Mouse (Mus musculus) forebrain, embryonic 16.5 days (tissue): ENCODE measurements around the gene Polr2i. TPM values are rescaled to one million over a fixed set of nuclear protein-coding genes. Genes with fewer than 3 reads are reported as not detected.
A peak's percentile ranks its signal among the peaks of the same experiment; 100 is the strongest.

ENCODE experiments used
- ATAC-seq: fragments of 200-750 bp; cut with Nextera tagmentation; 2 replicates; pipeline ENCODE4 v1.8.0; 2017; ENCODE audit warnings: mild to moderate bottlenecking, moderate library complexity
- H3K27ac ChIP-seq: fragments of 300-500 bp; sonication (generic); 2 replicates; pipeline ENCODE4 v1.5.1; 2014; ENCODE audit warnings: low read length, control low read depth
- H3K27me3 ChIP-seq: fragments of 300-500 bp; sonication (generic); replicated peaks from 2 replicates; pipeline ENCODE4 v1.6.1; 2014; ENCODE audit warnings: low read length; ENCODE audit not compliant: control insufficient read depth, insufficient read depth
- H3K36me3 ChIP-seq: fragments of 300-500 bp; sonication (generic); 2 replicates; pipeline ENCODE4 v1.6.1; 2014; ENCODE audit not compliant: control insufficient read depth, insufficient read depth
- H3K4me1 ChIP-seq: fragments of 300-500 bp; sonication (generic); replicated peaks from 2 replicates; pipeline ENCODE4 v1.6.1; 2014; ENCODE audit warnings: low read length; ENCODE audit not compliant: control insufficient read depth, insufficient read depth
- H3K4me2 ChIP-seq: fragments of 300-500 bp; sonication (generic); 2 replicates; pipeline ENCODE4 v1.6.1; 2014; ENCODE audit warnings: mild to moderate bottlenecking, low read length, control low read depth
- H3K4me3 ChIP-seq: fragments of 300-500 bp; sonication (generic); replicated peaks from 2 replicates; pipeline ENCODE4 v1.5.1; 2014; ENCODE audit warnings: mild to moderate bottlenecking, low read length, control low read depth
- H3K9ac ChIP-seq: fragments of 300-500 bp; sonication (generic); replicated peaks from 2 replicates; pipeline ENCODE4 v1.6.1; 2014; ENCODE audit warnings: low read depth, low read length, control low read depth
- H3K9me3 ChIP-seq: fragments of 300-500 bp; sonication (generic); 2 replicates; pipeline ENCODE4 v1.6.1; 2016; ENCODE audit warnings: low read length; ENCODE audit not compliant: control insufficient read depth
- WGBS: fragments of 180-500 bp; shearing (Covaris S2); extraction: QIAGEN DNeasy Blood & Tissue Kit; methylation state at CpG from one replicate; pipeline ENCODE4 v1.1.7; 2014; 5-methylcytosine and 5-hydroxymethylcytosine counted together
- polyA plus RNA-seq: library from polyadenylated mRNA; unstranded; fragments of >200 nt; fragmentation: Nextera tagmentation; extraction: Ambion mirVana; gene quantifications from 2 replicates; pipeline ENCODE4 v1.2.1, GENCODE M21; 2015

Gene Polr2i
- polyA plus RNA-seq, 1 experiment from 2014 or later: 165 TPM

GRCm38 (mm10) chr7:30269641-30270040, 37.9 kb downstream of the Polr2i start:
- no peaks in the 10 kb centered on the region for H3K36me3 ChIP-seq
- no peak overlapping the region for H3K4me2 ChIP-seq
- no peak overlapping the region for H3K27ac ChIP-seq
- H3K27me3 ChIP-seq: no peaks in the 10 kb centered on the region
- no peak overlapping the region for H3K9ac ChIP-seq
- ATAC-seq: no peak
- H3K9me3 ChIP-seq: no peaks in the 10 kb centered on the region
- no peaks in the 10 kb centered on the region for H3K4me1 ChIP-seq
- no peak overlapping the region for H3K4me3 ChIP-seq
- 86% methylated on average over 4 of the region's 4 CpGs for WGBS

- 86% methylated on average over 6 of the region's 6 CpGs for WGBS
- Histone ChIP-seq H3K4me2 (no peak overlapping the region), H3K36me3 (no peaks in the 10 kb centered on the region), H3K9ac (no peak overlapping the region), H3K9me3 (no peaks in the 10 kb centered on the region), H3K27me3 (no peaks in the 10 kb centered on the region), H3K4me3 (no peak overlapping the region), H3K4me1 (peaks cover 3% of the 10 kb centered on the region), H3K27ac (no peak overlapping the region)
- ATAC-seq: no peak
Measured at GRCm38 (mm10) chr7:30274383-30274782, 42.6 kb downstream of the Polr2i start.

GRCm38 (mm10) chr7:30278911-30279310, 47.2 kb downstream of the Polr2i start:
- peak overlapping the region; percentile 4; the same call in 1 of the 2 replicates for H3K4me3 ChIP-seq
- WGBS: 65% methylated on average over 2 of the region's 2 CpGs

GRCm38 (mm10) chr7:30279536-30279935, 47.8 kb downstream of the Polr2i start:
- Histone ChIP-seq H3K27me3 (no peaks in the 10 kb centered on the region), H3K9ac (no peak overlapping the region; the same call in 1 of the 2 replicates), H3K4me1 (peaks cover 10% of the 10 kb centered on the region), H3K9me3 (no peaks in the 10 kb centered on the region), H3K36me3 (no peaks in the 10 kb centered on the region), H3K4me3 (peak overlapping the region; percentile 81), H3K27ac (no peak overlapping the region), H3K4me2 (peak overlapping the region; percentile 98)
- 0% methylated on average over 6 of the region's 6 CpGs for WGBS
- ATAC-seq: no peak

More at GRCm38 (mm10) chr7:30278911-30279310, 47.2 kb downstream of the Polr2i start:
- Histone ChIP-seq H3K4me1 (peaks cover 10% of the 10 kb centered on the region), H3K4me2 (no peak overlapping the region; the same call in 1 of the 2 replicates), H3K9ac (no peak overlapping the region), H3K9me3 (no peaks in the 10 kb centered on the region), H3K27me3 (no peaks in the 10 kb centered on the region), H3K27ac (no peak overlapping the region), H3K36me3 (no peaks in the 10 kb centered on the region)
- ATAC-seq: no peak

GRCm38 (mm10) chr7:30279951-30280669, 48.4 kb downstream of the Polr2i start, which contains the start of the genes Thap8 and Wdr62:
TSS of gene Thap8 (plus strand) at chr7:30280094.
TSS of gene Wdr62 (minus strand) at chr7:30280419.
- H3K27me3 ChIP-seq: no peaks in the 10 kb centered on the region
- no peaks in the 10 kb centered on the region for H3K36me3 ChIP-seq
- peak within 1 kb of the TSS; percentile 68 for H3K9ac ChIP-seq
- peak within 1 kb of the TSS; percentile 98 for H3K4me2 ChIP-seq
- H3K4me3 ChIP-seq: peak within 1 kb of the TSS; percentile 81
- peak; percentile 97 for ATAC-seq
- H3K27ac ChIP-seq: peak within 1 kb of the TSS; percentile 100
- H3K9me3 ChIP-seq: no peaks in the 10 kb centered on the region
- peaks cover 10% of the 10 kb centered on the region for H3K4me1 ChIP-seq
- WGBS: under 1% methylated on average over 49 of the region's 49 CpGs

- peak overlapping the region; percentile 68 for H3K9ac ChIP-seq
- peak overlapping the region; percentile 100 for H3K27ac ChIP-seq
- H3K9me3 ChIP-seq: no peaks in the 10 kb centered on the region
- under 1% methylated on average over 20 of the region's 20 CpGs for WGBS
- H3K4me3 ChIP-seq: peak overlapping the region; percentile 81
- H3K4me2 ChIP-seq: peak overlapping the region; percentile 98
- H3K27me3 ChIP-seq: no peaks in the 10 kb centered on the region
- ATAC-seq: peak; percentile 79
- H3K4me1 ChIP-seq: peaks cover 10% of the 10 kb centered on the region
- H3K36me3 ChIP-seq: no peaks in the 10 kb centered on the region
Measured at GRCm38 (mm10) chr7:30280670-30281138, 49.0 kb downstream of the Polr2i start.

GRCm38 (mm10) chr7:30281522-30281921, 49.8 kb downstream of the Polr2i start:
- H3K9ac ChIP-seq: no peak overlapping the region
- no peak overlapping the region for H3K4me3 ChIP-seq
- H3K9me3 ChIP-seq: no peaks in the 10 kb centered on the region
- no peak overlapping the region for H3K4me2 ChIP-seq
- WGBS: 80% methylated on average over 4 of the region's 4 CpGs
- no peak for ATAC-seq
- no peak overlapping the region for H3K27ac ChIP-seq
- H3K27me3 ChIP-seq: no peaks in the 10 kb centered on the region
- peaks cover 10% of the 10 kb centered on the region for H3K4me1 ChIP-seq
- H3K36me3 ChIP-seq: no peaks in the 10 kb centered on the region

GRCm38 (mm10) chr7:30282740-30283139, 51.0 kb downstream of the Polr2i start:
- Histone ChIP-seq H3K27me3 (no peaks in the 10 kb centered on the region), H3K27ac (no peak overlapping the region), H3K36me3 (no peaks in the 10 kb centered on the region), H3K9me3 (no peaks in the 10 kb centered on the region), H3K4me2 (no peak overlapping the region), H3K9ac (no peak overlapping the region), H3K4me1 (peaks cover 10% of the 10 kb centered on the region), H3K4me3 (no peak overlapping the region)
- no peak for ATAC-seq
- 74% methylated on average over 7 of the region's 7 CpGs for WGBS
